Mouse (Mus musculus) ES-E14 (cell line): ENCODE results near the gene Theg.

Experiments
- HCFC1 ChIP-seq: IDR thresholded peaks from 2 replicates; pipeline ENCODE4 v1.6.1; 2012; ENCODE audit warnings: low read length, inconsistent platforms, borderline replicate concordance; ENCODE audit not compliant: insufficient read depth
- MAFK ChIP-seq: IDR thresholded peaks from 2 replicates; pipeline ENCODE4 v1.6.1; 2014; ENCODE audit warnings: mild to moderate bottlenecking, low read depth, low read length, inconsistent platforms; ENCODE audit not compliant: insufficient read depth
- ZNF384 ChIP-seq: IDR thresholded peaks from 2 replicates; pipeline ENCODE4 v1.6.1; 2012; ENCODE audit warnings: low read depth, low read length, inconsistent platforms

GRCm38 (mm10) chr10:79580356-79580755, 6.8 kb downstream of the Theg start:
- TF ChIP-seq MAFK (no peak), ZNF384 (no peak), HCFC1 (no peak)
